Mouse (Mus musculus): ENCODE measurements at regions not wholly inside any gene's neighbourhood (a gene's known extent, or its start where the extent isn't known, plus 50 kb on each side); places are given as distances from the start of the nearest gene placed in this dataset.

DNA sequence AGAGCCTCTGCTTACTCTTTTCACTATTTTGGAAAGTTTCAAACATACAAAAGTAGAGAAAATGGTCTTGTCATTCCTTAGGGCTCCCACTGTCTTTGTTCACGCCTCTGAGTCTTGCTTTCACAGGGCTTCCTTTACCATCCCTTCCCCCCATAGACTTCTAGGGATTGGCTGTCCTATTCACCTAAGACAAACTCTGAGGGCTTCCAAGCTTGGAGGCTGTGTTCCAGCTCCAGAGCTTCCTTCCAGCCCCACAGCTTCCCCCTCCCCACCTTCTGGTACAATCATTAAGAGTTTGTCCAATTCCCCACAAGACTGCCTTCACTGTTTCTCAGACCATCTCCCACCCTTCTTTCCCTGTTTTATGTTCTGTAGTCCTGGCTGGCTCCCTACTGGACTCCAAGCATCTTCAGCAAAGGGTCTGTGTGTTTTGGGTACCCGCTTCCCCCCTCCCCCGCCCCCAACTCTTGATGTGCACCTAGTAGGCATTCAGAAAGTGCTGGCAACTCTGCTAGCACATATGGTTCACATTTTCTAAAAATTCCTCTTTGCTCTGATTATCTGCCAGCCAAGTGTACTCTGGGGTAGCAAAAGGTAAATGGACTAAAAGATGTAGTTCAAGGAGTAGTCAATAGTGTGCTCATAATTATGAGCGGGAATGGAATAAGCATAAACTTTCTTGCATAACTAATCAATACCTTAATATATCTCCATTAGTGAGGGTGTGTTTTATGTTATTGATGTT is 344.0 kb downstream of the Slc4a3 start:
- peaks cover 19% of the 10 kb centered on the region for H3K4me1 ChIP-seq (replicated peaks)
- H3K27me3 ChIP-seq (ENCODE audit: insufficient read depth, poor library complexity, severe bottlenecking), result peaks cover 7% of the 10 kb centered on the region; the same call in 1 of the 2 replicates
- H3K36me3 ChIP-seq, result no peaks in the 10 kb centered on the region
- H3K4me3 ChIP-seq, result no peak overlapping the region
- WGBS, result 64% methylated on average over 4 of the region's 4 CpGs
- DNase-seq (ENCODE audit: low spot score), result no peak
- 0 out of 2 replicates have a peak, but pooled peaks cover 7% of the 10 kb centered on the region for H3K9me3 ChIP-seq
- no peak overlapping the region; the same call in 1 of the 2 replicates for H3K27ac ChIP-seq

DNA sequence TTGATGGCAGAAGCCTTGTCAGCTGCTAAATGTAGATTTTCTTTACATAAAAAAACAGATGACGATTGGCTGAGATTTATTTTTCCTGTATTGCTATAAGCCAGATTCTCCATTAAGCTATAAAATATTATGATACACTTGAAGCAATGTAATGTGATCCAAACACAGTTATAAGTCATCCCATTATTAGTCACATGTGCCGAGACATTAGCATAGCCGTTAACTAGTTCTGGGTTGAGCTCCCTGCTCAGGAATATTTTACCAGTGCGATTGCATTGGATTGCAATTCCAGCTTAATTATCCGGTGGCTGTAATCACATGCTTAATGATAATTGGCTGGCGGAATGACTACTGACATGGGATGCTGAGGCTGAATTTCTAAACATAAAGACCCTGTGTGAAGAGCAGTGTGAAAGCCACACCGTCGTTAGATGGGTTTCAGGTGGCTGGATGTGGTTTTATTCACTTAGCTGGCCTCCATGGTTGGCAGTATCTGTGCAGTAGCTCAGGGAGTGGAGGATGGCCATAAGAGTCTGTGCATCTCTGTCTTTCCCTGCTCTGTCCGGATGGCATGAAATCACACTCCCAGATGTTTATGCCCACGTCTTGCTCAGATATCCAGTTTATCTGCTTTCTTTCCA is 344.7 kb downstream of the Slc4a3 start:
- WGBS, result 90% methylated on average over 10 of the region's 10 CpGs
- Histone ChIP-seq H3K4me3 (no peak overlapping the region), H3K36me3 (no peaks in the 10 kb centered on the region), H3K9me3 (0 out of 2 replicates have a peak, but pooled peaks cover 7% of the 10 kb centered on the region), H3K27me3 (ENCODE audit: insufficient read depth, poor library complexity, severe bottlenecking) (peaks cover 7% of the 10 kb centered on the region; the same call in 1 of the 2 replicates), H3K27ac (no peak overlapping the region), H3K4me1 (replicated peaks) (peaks cover 19% of the 10 kb centered on the region)
- DNase-seq (ENCODE audit: low spot score), result no peak

GRCm38 (mm10) chr1:75895550-75895949 is 349.5 kb downstream of the Slc4a3 start:
- WGBS, result 88% methylated on average over 1 of the region's 1 CpGs
- no peak overlapping the region for H3K27ac ChIP-seq

GRCm38 (mm10) chr1:75901146-75901545 is 355.1 kb downstream of the Slc4a3 start:
- peaks cover 4% of the 10 kb centered on the region; the same call in 1 of the 2 replicates for H3K27me3 ChIP-seq (ENCODE audit: insufficient read depth, poor library complexity, severe bottlenecking)
- no peaks in the 10 kb centered on the region for H3K9me3 ChIP-seq
- H3K4me1 ChIP-seq (replicated peaks), result peaks cover 30% of the 10 kb centered on the region
- 30% methylated on average over 1 of the region's 1 CpGs for WGBS
- H3K4me3 ChIP-seq, result no peak overlapping the region
- H3K27ac ChIP-seq, result peak overlapping the region; percentile 36; the same call in 1 of the 2 replicates
- DNase-seq (ENCODE audit: low spot score), result peak; percentile 47
- H3K36me3 ChIP-seq, result no peaks in the 10 kb centered on the region

More at GRCm38 (mm10) chr1:75895550-75895949, 349.5 kb downstream of the Slc4a3 start:
- Histone ChIP-seq H3K9me3 (0 out of 2 replicates have a peak, but pooled peaks cover 7% of the 10 kb centered on the region), H3K4me1 (replicated peaks) (no peaks in the 10 kb centered on the region), H3K27me3 (ENCODE audit: insufficient read depth, poor library complexity, severe bottlenecking) (no peaks in the 10 kb centered on the region), H3K36me3 (no peaks in the 10 kb centered on the region), H3K4me3 (no peak overlapping the region)
- no peak for DNase-seq (ENCODE audit: low spot score)

DNA sequence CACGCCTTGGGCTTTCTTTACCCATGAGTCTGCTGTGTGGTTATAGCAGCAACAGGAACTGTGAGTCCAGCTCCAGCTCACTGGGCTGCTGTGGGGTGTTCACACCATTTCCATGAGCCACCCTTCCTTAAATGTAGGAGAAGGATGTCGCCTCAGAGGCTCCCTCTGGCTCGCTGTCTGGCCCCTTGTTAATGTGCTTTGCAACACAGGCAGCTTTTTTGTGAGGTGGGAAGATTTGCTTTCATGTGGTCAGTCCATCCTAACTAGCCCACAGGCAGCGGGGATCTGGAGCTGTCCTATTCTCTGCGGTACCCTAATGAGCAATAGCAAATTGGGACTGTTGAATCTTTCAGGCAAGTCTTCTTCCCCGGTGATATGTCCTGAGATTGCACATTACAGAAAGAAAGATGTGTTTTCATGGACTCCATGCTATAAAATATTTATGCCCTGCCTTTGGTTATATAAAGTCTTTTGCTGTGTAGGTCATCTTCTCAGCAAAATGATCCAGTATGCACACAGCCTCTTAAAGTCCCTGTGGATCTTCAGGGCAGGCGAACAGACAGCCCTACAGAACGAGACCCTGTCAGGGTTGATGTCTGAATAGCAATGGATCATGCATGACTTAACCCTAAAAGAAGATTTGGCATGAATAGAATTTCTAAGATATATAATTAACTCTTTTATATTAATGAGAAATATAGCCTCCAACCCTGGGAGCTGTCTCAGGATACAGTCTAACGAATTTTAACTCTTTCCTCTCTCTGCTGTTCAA is 359.8 kb downstream of the Slc4a3 start:
- WGBS, result 57% methylated on average over 9 of the region's 9 CpGs
- Histone ChIP-seq H3K36me3 (no peaks in the 10 kb centered on the region), H3K4me1 (replicated peaks) (peaks cover 37% of the 10 kb centered on the region), H3K27me3 (ENCODE audit: insufficient read depth, poor library complexity, severe bottlenecking) (peaks cover 4% of the 10 kb centered on the region; the same call in 1 of the 2 replicates), H3K27ac (peak overlapping the region; percentile 76), H3K4me3 (no peak overlapping the region), H3K9me3 (no peaks in the 10 kb centered on the region)
- no peak for DNase-seq (ENCODE audit: low spot score)

GRCm38 (mm10) chr1:75915311-75915710 is 369.2 kb downstream of the Slc4a3 start:
- no peak overlapping the region for H3K27ac ChIP-seq
- H3K36me3 ChIP-seq, result no peaks in the 10 kb centered on the region
- no peaks in the 10 kb centered on the region for H3K9me3 ChIP-seq
- peaks cover 2% of the 10 kb centered on the region; the same call in 1 of the 2 replicates for H3K27me3 ChIP-seq (ENCODE audit: insufficient read depth, poor library complexity, severe bottlenecking)
- no peak overlapping the region for H3K4me3 ChIP-seq
- DNase-seq (ENCODE audit: low spot score), result no peak
- peaks cover 9% of the 10 kb centered on the region; the same call in 1 of the 2 replicates for H3K4me1 ChIP-seq (replicated peaks)
- WGBS, result 95% methylated on average over 2 of the region's 2 CpGs

DNA sequence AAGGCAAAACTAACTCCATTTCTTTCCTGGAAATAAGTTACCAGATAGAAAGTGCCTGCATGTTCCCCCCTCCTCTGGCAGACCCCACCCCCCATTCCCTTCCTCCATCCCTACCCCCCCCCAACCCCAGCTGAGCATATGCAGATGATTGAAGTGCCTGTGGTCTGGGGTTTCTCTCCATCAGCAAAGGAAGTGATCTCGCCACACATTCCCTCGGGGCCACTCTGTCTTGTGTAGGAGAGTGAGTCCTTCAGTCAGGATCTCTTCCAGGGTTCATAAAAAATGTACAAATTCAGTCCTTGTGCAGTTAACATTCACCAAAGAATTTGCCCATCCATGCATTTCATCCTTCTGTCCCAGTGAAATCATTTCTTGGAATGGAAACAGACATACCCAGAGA is 370.1 kb downstream of the Slc4a3 start:
- 60% methylated on average over 2 of the region's 2 CpGs for WGBS
- DNase-seq (ENCODE audit: low spot score), result no peak
- peaks cover 2% of the 10 kb centered on the region; the same call in 1 of the 2 replicates for H3K27me3 ChIP-seq (ENCODE audit: insufficient read depth, poor library complexity, severe bottlenecking)
- peaks cover 8% of the 10 kb centered on the region; the same call in 1 of the 2 replicates for H3K4me1 ChIP-seq (replicated peaks)
- no peak overlapping the region for H3K4me3 ChIP-seq
- H3K27ac ChIP-seq, result no peak overlapping the region
- H3K36me3 ChIP-seq, result no peaks in the 10 kb centered on the region
- H3K9me3 ChIP-seq, result no peaks in the 10 kb centered on the region

DNA sequence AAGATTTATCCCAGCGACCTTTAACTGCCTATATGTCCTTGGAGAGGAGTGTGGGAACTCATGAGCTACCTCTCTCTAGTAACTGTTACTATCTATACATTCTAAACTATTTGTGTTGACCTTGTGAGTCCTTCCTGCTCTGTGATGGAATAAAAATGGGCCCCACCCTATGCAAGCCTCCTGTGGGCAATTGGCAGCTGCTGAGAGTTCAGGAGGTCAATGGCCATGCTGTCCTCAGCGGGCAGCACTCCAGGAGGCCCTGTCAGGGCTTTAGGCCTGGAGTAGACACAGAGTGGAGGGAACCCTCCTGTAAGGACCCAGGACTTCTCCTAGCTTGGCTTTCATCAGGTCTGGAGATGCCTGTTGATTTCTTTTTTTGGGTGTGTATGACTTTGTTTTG is 373.1 kb downstream of the Slc4a3 start:
- WGBS, result 69% methylated on average over 2 of the region's 2 CpGs

DNA sequence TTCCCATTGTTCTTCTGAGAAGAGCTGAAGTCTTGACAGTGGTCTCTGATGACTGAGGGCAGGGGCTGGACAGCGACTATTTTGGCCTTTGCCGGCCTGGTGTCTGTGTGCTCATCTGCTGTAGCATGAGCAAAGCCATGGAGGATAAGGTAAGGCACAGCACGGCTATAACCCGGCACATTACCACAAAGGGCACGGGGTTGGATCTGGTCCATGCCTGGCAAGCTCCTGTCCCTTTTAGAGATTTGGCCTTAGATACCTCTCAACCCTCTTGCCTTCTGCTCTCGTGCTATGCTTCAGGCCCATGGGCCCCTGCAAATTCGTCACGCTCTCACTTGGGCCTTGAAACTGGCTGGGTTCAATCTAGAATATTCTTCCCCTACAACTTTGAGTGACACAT is 379.0 kb downstream of the Slc4a3 start:
- H3K27me3 ChIP-seq (ENCODE audit: insufficient read depth, poor library complexity, severe bottlenecking), result peaks cover 5% of the 10 kb centered on the region; the same call in 1 of the 2 replicates
- no peak for DNase-seq (ENCODE audit: low spot score)
- H3K9me3 ChIP-seq, result no peaks in the 10 kb centered on the region
- 80% methylated on average over 8 of the region's 8 CpGs for WGBS
- peaks cover 15% of the 10 kb centered on the region for H3K4me1 ChIP-seq (replicated peaks)
- H3K4me3 ChIP-seq, result no peak overlapping the region
- H3K36me3 ChIP-seq, result no peaks in the 10 kb centered on the region
- H3K27ac ChIP-seq, result 0 out of 2 replicates have a peak overlapping the region, but pooled peaks have one; percentile 35

More for the DNA sequence above, 373.1 kb downstream of the Slc4a3 start:
- H3K27ac ChIP-seq, result no peak overlapping the region
- no peaks in the 10 kb centered on the region for H3K27me3 ChIP-seq (ENCODE audit: insufficient read depth, poor library complexity, severe bottlenecking)
- H3K4me3 ChIP-seq, result no peak overlapping the region
- no peaks in the 10 kb centered on the region for H3K9me3 ChIP-seq
- H3K36me3 ChIP-seq, result no peaks in the 10 kb centered on the region
- peaks cover 8% of the 10 kb centered on the region; the same call in 1 of the 2 replicates for H3K4me1 ChIP-seq (replicated peaks)
- DNase-seq (ENCODE audit: low spot score), result no peak

DNA sequence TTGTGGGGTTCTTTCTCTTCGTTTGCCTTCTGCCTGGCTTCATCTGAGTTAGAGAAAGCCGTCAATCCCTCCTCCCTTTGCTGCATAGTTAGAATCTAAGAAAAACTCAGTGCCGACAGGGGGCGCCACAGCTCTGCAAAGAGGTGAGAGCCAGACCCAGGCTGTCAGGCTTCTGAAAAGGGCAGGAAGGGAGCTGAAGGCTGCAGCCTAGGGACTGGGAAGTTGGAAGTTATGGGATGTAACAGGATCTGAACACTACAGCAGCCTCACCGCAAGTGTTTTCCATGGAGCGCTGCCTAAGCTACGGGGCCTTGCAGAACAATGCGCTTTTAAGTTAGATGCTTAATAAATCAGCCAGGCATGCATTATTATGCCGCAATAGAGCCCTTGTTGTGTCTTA is 379.7 kb downstream of the Slc4a3 start:
- Histone ChIP-seq H3K9me3 (no peaks in the 10 kb centered on the region), H3K27ac (peak overlapping the region; percentile 42; the same call in 1 of the 2 replicates), H3K27me3 (ENCODE audit: insufficient read depth, poor library complexity, severe bottlenecking) (peaks cover 8% of the 10 kb centered on the region; the same call in 1 of the 2 replicates), H3K4me3 (no peak overlapping the region; the same call in 1 of the 2 replicates), H3K4me1 (replicated peaks) (peaks cover 15% of the 10 kb centered on the region), H3K36me3 (no peaks in the 10 kb centered on the region)
- DNase-seq (ENCODE audit: low spot score), result peak; percentile 92
- WGBS, result 15% methylated on average over 9 of the region's 9 CpGs

DNA sequence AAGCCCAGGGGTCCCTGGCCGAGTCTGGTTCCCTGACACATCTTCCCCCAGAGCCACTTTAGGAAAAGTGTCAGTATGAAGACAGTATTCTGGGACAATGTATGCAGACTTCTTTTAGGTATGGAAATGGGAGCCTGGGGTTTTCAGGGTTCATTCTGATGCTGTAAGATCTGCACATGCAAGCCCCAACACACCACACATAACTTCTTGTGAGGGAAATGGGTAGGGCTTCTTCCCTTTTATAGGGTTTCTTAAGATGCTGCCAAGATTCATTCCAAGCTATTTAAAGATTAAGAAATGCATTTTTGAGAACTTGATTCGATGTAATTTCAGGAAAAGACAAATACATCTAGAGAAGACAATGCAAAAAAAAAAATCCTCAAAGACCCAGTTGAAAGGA is 385.8 kb downstream of the Slc4a3 start:
- H3K4me3 ChIP-seq, result no peak overlapping the region
- no peaks in the 10 kb centered on the region for H3K9me3 ChIP-seq
- no peaks in the 10 kb centered on the region for H3K36me3 ChIP-seq
- H3K4me1 ChIP-seq (replicated peaks), result 0 out of 2 replicates have a peak, but pooled peaks cover 5% of the 10 kb centered on the region
- H3K27ac ChIP-seq, result no peak overlapping the region
- H3K27me3 ChIP-seq (ENCODE audit: insufficient read depth, poor library complexity, severe bottlenecking), result 0 out of 2 replicates have a peak, but pooled peaks cover 4% of the 10 kb centered on the region
- WGBS, result 70% methylated on average over 2 of the region's 2 CpGs
- no peak for DNase-seq (ENCODE audit: low spot score)

- WGBS, result 71% methylated on average over 4 of the region's 4 CpGs
- H3K4me1 ChIP-seq (replicated peaks), result 0 out of 2 replicates have a peak, but pooled peaks cover 5% of the 10 kb centered on the region
- no peaks in the 10 kb centered on the region for H3K36me3 ChIP-seq
- DNase-seq (ENCODE audit: low spot score), result no peak
- no peaks in the 10 kb centered on the region for H3K9me3 ChIP-seq
- H3K4me3 ChIP-seq, result no peak overlapping the region
- H3K27ac ChIP-seq, result no peak overlapping the region
- 0 out of 2 replicates have a peak, but pooled peaks cover 4% of the 10 kb centered on the region for H3K27me3 ChIP-seq (ENCODE audit: insufficient read depth, poor library complexity, severe bottlenecking)
These were observed 387.8 kb downstream of the Slc4a3 start for GRCm38 (mm10) chr1:75933831-75934230.
